Mouse (Mus musculus) spleen, postnatal 4 days (tissue): ENCODE data around the gene Sun2.

Experiments
- DNase-seq, 2 experiments: peaks; one replicate each; pipeline ENCODE4 v3.0.0; 2022; ENCODE audit warnings: low spot score in 2 of 2

Sun2 gene

DNA sequence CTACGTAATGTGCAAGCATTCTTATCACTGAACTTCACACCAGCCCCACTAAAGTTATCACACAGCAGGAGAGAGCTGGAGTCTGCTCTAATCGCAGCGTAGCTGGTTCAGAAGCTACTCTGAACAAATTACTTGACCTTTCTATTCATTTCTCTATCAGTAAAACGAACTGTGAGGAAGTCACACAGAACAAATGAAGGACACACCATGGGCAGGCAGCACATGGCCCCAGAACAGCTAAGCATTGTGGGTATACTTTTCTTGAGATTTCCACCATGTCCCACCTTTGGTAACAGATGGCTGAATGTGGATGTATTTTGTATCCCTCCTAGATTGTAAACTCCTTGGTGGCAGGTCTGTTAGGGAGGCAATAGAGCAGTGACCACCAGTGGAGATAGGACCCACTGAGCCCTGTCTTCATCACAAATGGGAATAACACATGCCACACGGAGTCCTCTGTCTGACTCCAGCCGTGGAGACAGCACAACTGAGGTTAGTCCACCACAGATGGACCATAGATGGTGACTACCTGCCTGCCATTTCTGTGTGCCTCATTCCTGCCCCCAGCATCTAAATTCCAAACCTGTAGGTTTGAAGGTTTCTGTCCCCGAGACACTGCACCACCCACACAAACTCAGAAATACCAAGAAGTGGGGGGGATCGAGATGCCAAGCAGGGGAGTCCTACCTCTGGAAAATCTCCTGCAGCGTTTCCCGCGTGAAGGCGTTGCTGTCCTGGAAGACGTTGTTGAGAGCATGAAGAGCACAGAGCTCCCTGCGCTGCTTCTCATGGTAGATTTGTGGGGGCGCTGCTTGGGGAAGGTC, 56.1 kb downstream of the Sun2 start:
- DNase-seq: no peak

DNA sequence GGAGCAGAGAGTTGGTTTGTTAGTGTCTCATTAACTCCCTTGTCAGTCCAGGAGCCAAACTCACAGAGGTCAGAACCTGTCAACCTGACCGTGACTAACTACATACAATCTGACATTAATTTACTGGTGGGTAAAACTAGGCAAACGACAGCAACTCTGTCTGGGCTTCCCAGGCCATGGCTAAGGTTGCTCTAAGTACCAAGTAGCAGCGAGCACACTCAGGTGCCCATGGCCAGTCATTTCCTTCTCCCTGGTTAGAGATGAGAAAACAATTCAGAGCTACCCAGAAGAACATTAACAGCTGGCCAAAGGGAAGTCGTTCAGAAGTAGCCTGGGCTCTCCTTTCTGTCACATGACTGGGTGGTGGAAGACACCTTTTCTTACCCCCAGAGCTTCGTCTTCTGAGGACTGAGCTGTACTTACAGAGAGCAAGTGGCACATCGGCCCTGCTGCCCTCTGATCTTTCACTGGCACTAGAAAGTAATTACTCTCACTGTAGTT, 57.1 kb downstream of the Sun2 start:
- DNase-seq: no peak

DNA sequence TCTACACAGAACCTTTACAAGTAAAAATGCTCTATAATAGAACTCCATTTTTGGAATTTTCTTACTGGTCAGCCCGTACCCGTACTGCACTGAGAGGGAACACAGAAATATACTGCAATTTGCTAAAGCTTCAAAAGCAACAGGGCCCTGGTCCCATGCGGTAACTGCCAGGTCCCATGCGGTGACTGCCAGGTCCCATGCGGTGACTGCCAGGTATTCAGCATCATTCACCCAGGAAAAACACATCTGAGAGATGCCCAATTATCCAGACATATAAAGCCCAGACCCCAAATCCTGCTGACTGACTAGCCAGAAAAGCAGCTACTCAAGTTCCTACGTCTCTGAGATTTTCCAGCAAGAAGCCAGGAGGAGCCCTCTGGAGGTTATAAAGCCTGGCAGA, 57.7 kb downstream of the Sun2 start:
- no peak for DNase-seq

DNA sequence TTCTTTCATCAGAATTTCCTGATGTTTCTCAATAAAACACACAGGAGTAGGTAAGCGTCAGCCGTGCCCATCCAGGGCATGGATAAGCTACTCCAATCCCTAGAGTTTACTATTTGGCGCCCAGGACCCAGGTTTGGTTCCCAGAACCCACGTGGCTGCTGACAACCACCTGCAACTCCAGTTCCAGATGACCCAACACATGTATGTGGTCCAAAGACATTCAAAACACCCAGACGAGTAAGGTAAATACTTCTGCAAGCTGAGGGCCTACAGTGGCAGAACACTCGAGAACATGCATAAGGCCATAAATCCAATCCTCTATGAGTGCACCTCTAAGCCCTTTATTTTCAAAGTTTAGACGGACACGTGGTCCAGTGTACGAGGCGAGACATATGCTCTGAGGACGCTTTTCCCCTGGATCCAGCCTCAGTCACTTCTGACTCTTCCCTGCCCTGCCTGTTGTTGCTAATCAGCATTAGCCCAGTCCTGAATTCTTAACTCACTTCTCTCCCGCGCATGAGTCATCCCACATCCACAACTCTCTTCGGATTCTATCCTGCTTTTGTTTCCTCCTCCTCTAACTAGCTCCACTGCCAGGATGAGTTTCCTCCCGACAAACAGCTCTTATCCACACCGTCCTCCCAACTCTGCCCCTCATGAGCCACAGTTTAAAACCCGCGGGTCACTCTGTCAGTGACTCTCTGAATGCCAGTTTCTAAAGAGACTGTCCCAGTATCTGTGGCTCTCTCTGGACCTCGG, 58.5 kb downstream of the Sun2 start:
- no peak for DNase-seq

DNA sequence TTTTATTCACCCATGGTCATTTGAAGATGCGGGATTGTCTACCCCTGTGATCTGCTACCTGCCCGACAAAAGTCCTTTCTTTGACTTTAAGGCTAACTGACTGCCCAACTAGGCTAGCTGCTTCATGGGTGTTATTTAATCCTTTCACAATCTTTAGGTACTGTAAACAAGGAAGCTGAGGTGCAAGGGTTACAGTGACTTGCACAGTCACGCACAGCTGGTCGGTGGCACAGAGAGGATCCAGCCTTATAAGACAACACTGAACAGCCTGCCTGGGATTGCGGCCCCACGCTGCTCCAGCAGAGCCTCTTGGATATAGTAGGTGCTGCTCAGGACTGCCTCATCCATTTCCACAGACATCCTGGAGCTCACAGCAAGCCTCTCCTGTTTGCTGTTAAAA, 59.2 kb downstream of the Sun2 start:
- no peak for DNase-seq

DNA sequence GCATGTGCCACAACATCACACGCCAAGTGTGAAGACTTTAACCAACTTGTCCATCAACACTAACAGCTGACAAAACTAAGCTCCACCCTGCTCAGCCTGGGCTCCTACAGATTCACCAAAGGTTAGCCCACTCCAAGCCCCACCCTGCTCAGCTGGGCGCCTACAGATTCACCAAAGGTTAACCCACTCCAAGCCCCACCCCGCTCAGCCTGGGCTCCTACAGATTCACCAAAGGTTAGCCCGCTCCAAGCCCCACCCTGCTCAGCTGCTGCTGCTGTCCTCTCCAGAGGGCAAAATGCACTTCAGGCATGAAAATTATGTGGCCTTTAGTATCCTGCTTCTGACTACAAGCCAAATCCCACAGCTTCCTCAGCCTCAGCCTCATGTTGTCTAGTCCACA, 60.4 kb downstream of the Sun2 start:
- DNase-seq: no peak

DNA sequence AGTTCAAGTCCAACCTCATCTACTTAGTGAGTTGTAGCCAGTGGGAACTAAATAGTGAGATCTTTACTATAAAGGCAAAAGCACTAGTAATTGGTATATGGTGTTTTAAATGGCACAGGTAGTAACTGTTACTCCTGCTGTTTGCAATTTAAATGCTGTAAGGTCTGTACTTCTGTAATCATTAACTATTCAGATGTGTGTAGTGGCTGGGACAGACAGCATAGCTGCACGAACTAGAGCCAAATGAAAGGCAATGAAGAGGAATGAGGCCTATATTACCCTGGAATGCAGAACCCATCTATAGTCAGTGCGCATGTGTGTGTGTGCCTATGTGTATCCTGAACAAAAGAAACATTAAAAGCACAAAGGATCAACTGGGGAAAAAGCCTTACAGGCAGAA, 64.4 kb downstream of the Sun2 start:
- DNase-seq: no peak
